Mouse (Mus musculus): Measurements from ENCODE around the gene Fam216b.

Fam216b gene

DNA sequence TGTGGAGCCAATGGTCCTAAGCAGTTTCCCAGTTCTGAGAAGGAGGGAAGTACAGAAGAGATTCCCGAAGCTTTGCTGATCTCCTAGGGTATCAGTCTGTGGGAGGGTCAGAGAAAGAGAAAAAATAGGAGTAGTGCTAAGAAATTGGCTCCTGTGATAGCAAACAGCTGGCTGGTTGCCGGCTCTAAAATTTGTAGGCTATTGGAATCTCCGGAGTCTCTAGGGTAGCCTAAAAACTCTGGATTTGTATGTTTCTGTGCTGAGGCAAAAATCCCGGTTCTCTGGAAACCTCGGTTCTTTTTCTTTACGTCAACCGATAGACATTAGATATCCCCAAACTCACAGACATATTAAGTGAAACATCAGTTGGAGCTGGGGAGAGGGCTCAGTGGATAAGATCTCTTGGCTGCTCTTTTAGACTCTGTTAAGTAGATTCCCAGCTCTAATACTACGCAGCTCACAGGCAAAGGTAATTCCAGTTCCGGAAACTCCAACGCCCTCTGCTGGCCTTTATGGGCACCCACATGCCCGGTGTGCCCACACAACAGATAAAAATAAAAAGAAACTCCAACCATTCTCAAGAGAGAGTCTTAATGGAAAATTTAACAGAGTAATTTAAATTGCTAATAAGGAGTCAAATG lies 46.8 kb downstream of the Fam216b start:
- DNase-seq: no peak

DNA sequence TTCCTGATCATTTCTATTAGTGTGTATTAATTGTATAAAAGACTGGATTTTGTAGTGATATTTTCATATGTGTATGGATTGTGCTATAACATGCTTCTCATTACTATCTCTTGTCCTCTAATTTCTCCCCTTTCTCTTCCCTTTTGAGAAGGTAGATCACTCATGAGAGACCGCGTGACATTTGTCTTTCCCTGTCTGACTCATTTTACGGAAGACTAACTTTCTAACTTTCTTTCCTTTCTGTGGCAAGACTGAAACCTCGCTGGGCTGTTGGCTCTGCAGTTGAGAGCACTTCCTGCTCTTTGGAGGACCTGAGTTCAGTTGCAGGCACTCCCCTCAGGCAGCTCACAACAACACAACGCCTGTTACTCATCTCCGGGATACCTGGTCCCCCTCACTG lies 48.2 kb downstream of the Fam216b start:
- DNase-seq: no peak

DNA sequence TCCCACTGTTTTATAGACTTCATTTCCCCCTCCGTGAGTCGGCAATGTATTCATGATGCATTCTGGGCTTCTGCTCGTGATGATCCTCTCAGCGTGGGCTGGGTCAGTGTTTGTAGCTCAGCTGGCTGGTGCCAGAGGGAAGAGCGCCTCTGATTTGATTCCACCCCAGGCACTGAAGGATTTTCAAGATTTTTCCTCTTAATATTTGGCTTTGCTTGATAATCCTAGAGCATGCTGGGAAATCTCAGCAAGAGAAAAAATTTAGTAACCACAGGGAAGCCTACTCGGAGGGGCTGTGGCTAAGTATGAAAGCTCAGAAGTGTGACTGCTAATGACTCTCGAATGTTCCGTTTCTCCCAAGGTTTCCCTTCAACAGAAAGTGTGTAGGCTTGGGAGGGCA lies 49.9 kb downstream of the Fam216b start:
- no peak for DNase-seq

Data from lung, postnatal 14 days (tissue).